Mouse (Mus musculus) kidney, embryonic 14.5 days (tissue): ENCODE measurements around the gene Smyd1. TPM values are rescaled to one million over a fixed set of nuclear protein-coding genes. Genes with fewer than 3 reads are reported as not detected.

Experiments used
- ATAC-seq: fragments of 200-750 bp; cut with Nextera tagmentation; 2 replicates; pipeline ENCODE4 v1.8.0; 2017; ENCODE audit warnings: moderate number of reproducible peaks, mild to moderate bottlenecking, moderate TSS enrichment, moderate library complexity; ENCODE audit not compliant: low FRiP score, low TSS enrichment
- H3K27ac ChIP-seq: fragments of 300-500 bp; sonication (generic); 2 replicates; pipeline ENCODE4 v1.5.1; 2014; ENCODE audit warnings: low read depth, mild to moderate bottlenecking, low read length, moderate library complexity, mixed read lengths
- H3K27me3 ChIP-seq: fragments of 300-500 bp; sonication (generic); 2 replicates; pipeline ENCODE4 v1.6.1; 2014; ENCODE audit warnings: mild to moderate bottlenecking, low read length; ENCODE audit not compliant: control insufficient read depth, insufficient read depth
- H3K36me3 ChIP-seq: fragments of 300-500 bp; sonication (generic); 2 replicates; pipeline ENCODE4 v1.6.1; 2014; ENCODE audit warnings: low read length, mixed read lengths; ENCODE audit not compliant: control insufficient read depth, insufficient read depth
- H3K4me1 ChIP-seq: fragments of 300-500 bp; sonication (generic); 2 replicates; pipeline ENCODE4 v1.6.1; 2014; ENCODE audit warnings: low read length, mixed read lengths; ENCODE audit not compliant: control insufficient read depth, insufficient read depth
- H3K4me2 ChIP-seq: fragments of 300-500 bp; sonication (generic); replicated peaks from 2 replicates; pipeline ENCODE4 v1.6.1; 2014; ENCODE audit warnings: low read depth, mild to moderate bottlenecking, low read length
- H3K4me3 ChIP-seq: fragments of 300-500 bp; sonication (generic); 2 replicates; pipeline ENCODE4 v1.5.1; 2014; ENCODE audit warnings: mild to moderate bottlenecking, low read length
- H3K9ac ChIP-seq: fragments of 300-500 bp; sonication (generic); 2 replicates; pipeline ENCODE4 v1.6.1; 2014; ENCODE audit warnings: low read depth, mild to moderate bottlenecking, low read length, moderate library complexity
- H3K9me3 ChIP-seq: fragments of 300-500 bp; sonication (generic); 2 replicates; pipeline ENCODE4 v1.6.1; 2016; ENCODE audit warnings: low read length; ENCODE audit not compliant: control insufficient read depth
- WGBS: fragments of 180-500 bp; shearing (Covaris S2); extraction: QIAGEN DNeasy Blood & Tissue Kit; methylation state at CpG from one replicate; pipeline ENCODE4 v1.1.7; 2014; 5-methylcytosine and 5-hydroxymethylcytosine counted together
- polyA plus RNA-seq: library from polyadenylated mRNA; unstranded; fragments of >200 nt; fragmentation: Nextera tagmentation; extraction: Ambion mirVana; gene quantifications from 2 replicates; pipeline ENCODE4 v1.2.1, GENCODE M21; 2014

Gene Smyd1
- polyA plus RNA-seq, 1 experiment from 2014 or later, result 0.19 TPM

DNA sequence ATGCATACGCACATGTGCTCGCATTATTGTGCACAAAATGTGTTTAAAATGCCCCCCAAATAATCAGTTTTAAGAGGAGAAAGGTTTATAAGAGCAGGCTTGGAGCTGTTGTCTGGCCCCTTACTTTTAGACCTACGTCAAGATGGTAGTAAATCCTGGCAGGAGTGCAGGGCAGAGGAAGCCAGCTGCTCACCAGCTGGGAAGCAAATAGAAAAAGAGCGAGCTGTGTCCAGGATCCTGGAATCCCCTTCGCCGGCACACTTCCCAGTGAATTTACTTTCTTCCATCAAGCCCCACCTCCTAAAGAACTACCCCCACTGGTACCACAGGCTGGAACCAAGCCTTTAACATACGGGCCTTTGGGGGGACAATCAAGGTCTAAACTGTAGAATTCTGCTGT is 81.2 kb downstream of the Smyd1 start:
- no peaks in the 10 kb centered on the region for H3K36me3 ChIP-seq

DNA sequence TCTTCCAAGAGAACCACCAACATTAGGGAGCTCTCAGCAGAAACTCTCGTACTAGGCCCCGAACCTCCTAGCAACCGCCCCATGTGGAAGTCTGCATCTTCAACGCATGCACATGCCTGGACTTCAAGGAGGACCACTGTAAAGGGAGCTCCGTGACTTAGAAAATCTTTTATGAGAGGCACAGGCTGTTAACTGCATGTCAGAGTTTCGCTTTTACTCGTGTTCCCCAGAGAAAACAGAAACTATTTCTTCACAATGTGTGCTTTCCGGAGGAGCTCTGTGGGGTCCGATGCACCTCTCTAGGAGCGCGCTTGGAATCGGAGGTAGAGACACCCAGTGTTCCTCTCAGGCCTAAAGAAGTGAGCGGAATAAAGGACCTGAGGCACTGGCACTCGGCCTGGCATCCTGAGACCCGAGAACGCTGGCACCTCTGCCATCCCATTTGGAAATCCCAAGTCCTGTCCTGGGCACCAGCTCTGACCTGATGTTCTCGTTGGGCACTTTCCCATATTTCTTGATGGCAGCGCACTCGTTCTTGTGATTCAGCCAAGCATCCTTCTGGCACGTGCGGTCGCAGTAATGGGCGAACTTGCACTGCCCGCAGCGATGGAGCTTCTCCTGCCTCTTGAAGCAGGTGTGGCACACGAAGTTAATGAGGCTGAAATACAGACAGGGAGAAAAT is 82.8 kb downstream of the Smyd1 start:
- Histone ChIP-seq H3K9me3 (no peaks in the 10 kb centered on the region), H3K36me3 (no peaks in the 10 kb centered on the region), H3K4me3 (no peak overlapping the region), H3K9ac (no peak overlapping the region), H3K27ac (no peak overlapping the region), H3K27me3 (no peaks in the 10 kb centered on the region), H3K4me1 (0 out of 2 replicates have a peak, but pooled peaks cover 6% of the 10 kb centered on the region), H3K4me2 (no peak overlapping the region)
- WGBS, result 81% methylated on average over 26 of the region's 26 CpGs
- ATAC-seq, result no peak

More for the DNA sequence above, 81.2 kb downstream of the Smyd1 start:
- 0 out of 2 replicates have a peak, but pooled peaks cover 6% of the 10 kb centered on the region for H3K4me1 ChIP-seq
- no peaks in the 10 kb centered on the region for H3K27me3 ChIP-seq
- H3K9ac ChIP-seq, result no peak overlapping the region
- 70% methylated on average over 7 of the region's 7 CpGs for WGBS
- no peak for ATAC-seq
- no peak overlapping the region for H3K4me3 ChIP-seq
- H3K27ac ChIP-seq, result no peak overlapping the region
- H3K4me2 ChIP-seq, result no peak overlapping the region
- no peaks in the 10 kb centered on the region for H3K9me3 ChIP-seq

DNA sequence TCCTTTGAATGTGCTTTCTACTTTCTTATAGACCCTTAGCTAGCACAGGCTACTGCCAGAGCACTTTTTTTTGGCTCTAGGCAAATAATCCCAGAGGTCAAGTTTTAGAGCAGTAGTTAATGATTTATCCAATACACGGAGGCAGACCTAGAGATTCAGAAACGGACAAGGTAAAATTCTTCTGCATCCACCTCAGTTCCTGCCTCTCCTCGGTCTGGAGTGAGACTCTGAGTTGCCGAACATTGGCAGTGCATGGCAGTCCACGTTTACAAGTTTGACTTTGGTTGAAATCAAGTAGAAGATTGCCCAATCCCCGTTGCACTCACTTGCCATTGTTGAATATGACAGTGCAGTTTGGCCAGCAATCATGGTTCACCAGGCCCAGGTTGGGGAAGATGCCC is 85.0 kb downstream of the Smyd1 start:
- ATAC-seq, result no peak
- no peaks in the 10 kb centered on the region for H3K36me3 ChIP-seq
- H3K9ac ChIP-seq, result no peak overlapping the region
- H3K4me3 ChIP-seq, result no peak overlapping the region
- no peaks in the 10 kb centered on the region for H3K27me3 ChIP-seq
- no peaks in the 10 kb centered on the region for H3K9me3 ChIP-seq
- H3K4me2 ChIP-seq, result no peak overlapping the region
- 71% methylated on average over 6 of the region's 6 CpGs for WGBS
- 0 out of 2 replicates have a peak, but pooled peaks cover 6% of the 10 kb centered on the region for H3K4me1 ChIP-seq
- no peak overlapping the region for H3K27ac ChIP-seq

DNA sequence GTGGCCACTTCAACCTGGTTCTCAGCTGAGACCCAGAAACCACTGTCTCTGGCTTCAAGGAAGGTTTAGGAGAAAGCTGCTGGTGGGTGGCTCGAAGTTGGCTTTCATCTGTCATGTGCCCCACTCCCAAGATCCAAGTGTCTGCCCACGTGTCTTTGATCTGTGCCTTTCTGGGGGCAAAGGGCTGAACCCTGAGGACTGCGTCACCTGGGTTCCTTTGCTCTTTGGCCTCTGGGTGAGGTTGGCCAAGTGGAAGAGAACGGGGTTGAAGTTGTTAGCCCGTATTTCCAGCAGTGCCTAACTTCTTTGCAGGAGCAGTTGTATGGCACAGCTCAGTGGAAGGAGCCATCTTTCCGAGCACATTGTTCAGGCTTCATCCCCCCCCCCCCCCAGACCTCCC is 85.5 kb downstream of the Smyd1 start:
- Histone ChIP-seq H3K27me3 (no peaks in the 10 kb centered on the region), H3K4me2 (no peak overlapping the region), H3K4me1 (0 out of 2 replicates have a peak, but pooled peaks cover 6% of the 10 kb centered on the region), H3K27ac (no peak overlapping the region), H3K9ac (no peak overlapping the region), H3K36me3 (no peaks in the 10 kb centered on the region), H3K9me3 (no peaks in the 10 kb centered on the region), H3K4me3 (no peak overlapping the region)
- 77% methylated on average over 6 of the region's 6 CpGs for WGBS
- no peak for ATAC-seq

DNA sequence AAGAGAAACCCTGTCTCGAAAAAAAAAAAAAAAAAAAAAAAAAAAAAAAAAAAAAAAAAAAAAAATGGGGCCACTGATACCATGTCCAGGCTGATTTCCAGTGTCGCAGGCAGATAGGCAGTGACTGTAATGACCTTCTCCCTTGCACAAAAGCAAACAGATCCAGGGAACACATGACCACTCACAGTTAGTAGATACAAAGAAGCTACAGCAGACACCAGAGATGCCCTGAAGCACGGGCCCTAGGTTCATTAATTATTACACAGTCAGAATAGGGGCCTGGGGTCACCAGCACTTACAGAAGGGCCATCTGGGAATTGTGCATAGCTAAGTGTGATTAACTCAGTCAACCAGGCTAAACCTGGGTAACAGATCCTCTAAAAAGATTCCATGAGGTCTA is 86.1 kb downstream of the Smyd1 start:
- Histone ChIP-seq H3K9me3 (no peaks in the 10 kb centered on the region), H3K27me3 (no peaks in the 10 kb centered on the region), H3K36me3 (no peaks in the 10 kb centered on the region), H3K4me2 (no peak overlapping the region), H3K9ac (no peak overlapping the region), H3K4me3 (no peak overlapping the region), H3K27ac (no peak overlapping the region), H3K4me1 (0 out of 2 replicates have a peak, but pooled peaks cover 6% of the 10 kb centered on the region)
- ATAC-seq, result no peak
- 61% methylated on average over 3 of the region's 3 CpGs for WGBS

DNA sequence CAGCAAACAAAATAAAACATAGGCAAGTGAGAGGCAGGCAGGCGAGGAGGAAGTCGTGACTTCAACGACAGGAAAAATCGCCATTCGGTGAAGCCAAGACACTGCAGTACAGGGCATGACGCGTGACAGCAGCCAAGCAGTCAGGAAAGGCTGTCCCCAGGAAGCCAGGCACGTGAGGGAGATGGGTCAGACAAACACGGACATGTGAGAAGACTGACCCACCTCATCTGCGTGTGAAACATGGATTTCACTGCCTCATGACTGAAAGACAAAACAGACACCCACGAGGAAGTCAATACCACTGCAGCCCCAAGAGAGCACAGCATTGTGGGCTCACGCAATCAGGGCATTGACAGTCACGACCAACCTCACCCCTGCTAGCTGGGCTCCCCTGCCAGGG is 86.9 kb downstream of the Smyd1 start:
- 0 out of 2 replicates have a peak, but pooled peaks cover 6% of the 10 kb centered on the region for H3K4me1 ChIP-seq
- no peaks in the 10 kb centered on the region for H3K27me3 ChIP-seq
- H3K36me3 ChIP-seq, result no peaks in the 10 kb centered on the region
- H3K9me3 ChIP-seq, result no peaks in the 10 kb centered on the region
- ATAC-seq, result no peak
- no peak overlapping the region for H3K27ac ChIP-seq
- 72% methylated on average over 13 of the region's 13 CpGs for WGBS
- no peak overlapping the region for H3K9ac ChIP-seq
- no peak overlapping the region for H3K4me3 ChIP-seq
- H3K4me2 ChIP-seq, result no peak overlapping the region

DNA sequence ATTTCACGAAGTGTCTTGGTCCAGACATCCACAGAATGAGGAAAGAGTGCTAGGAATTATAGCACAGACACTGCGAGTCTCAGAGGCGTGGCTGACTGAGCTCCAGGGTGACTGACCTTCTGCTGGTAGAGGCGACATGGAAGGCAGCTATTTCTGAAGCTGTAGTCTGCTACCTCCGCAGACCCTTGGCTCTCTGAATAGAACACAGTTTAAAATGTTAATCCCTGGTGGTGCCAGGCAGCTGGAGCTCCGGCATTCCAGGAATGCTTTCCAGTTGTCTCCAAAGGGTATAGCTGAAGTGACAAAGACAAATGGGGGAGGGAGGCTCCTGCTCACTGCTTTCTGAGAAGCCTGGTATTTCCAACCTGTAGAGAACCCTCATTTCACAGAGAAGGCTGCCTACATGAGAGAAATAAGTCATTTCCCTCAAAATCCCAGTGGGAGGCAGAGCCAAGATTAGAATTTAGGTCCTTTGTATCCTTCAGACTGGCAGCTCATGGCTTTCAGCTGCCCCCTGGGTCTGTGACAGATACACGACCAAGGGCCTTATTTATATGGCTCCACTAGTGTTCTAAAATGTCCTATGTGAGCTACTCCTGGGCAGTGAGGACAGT is 94.8 kb downstream of the Smyd1 start:
- Histone ChIP-seq H3K9ac (no peak overlapping the region), H3K4me3 (no peak overlapping the region), H3K4me1 (no peaks in the 10 kb centered on the region; the same call in 1 of the 2 replicates), H3K9me3 (no peaks in the 10 kb centered on the region), H3K4me2 (no peak overlapping the region), H3K27me3 (no peaks in the 10 kb centered on the region), H3K27ac (no peak overlapping the region), H3K36me3 (no peaks in the 10 kb centered on the region)
- 14% methylated on average over 7 of the region's 7 CpGs for WGBS
- ATAC-seq, result no peak; the same call in 1 of the 2 replicates

DNA sequence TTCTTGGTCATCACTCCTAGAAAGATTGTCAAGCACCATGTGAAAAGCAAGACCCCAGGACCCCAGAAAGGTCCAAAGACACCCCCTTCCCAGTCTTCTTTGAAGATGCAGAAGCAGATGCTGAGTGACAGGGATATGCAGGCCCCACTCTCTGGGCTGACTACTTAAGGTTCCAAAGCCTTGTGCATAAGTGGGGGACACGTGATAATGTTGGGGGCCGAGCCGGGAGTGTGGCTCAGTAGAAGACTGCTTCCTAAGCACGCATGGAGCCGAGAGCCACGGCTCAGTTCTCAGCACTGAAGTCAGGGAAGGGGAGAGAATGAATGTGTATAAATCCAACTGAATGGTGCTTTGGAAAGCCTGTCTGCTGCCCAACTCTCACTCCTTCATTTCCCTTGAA is 95.5 kb downstream of the Smyd1 start:
- H3K27ac ChIP-seq, result no peak overlapping the region
- no peak overlapping the region for H3K4me2 ChIP-seq
- no peaks in the 10 kb centered on the region for H3K27me3 ChIP-seq
- H3K9me3 ChIP-seq, result no peaks in the 10 kb centered on the region
- no peak overlapping the region for H3K9ac ChIP-seq
- H3K4me3 ChIP-seq, result no peak overlapping the region
- no peaks in the 10 kb centered on the region for H3K36me3 ChIP-seq
- no peaks in the 10 kb centered on the region; the same call in 1 of the 2 replicates for H3K4me1 ChIP-seq
- 54% methylated on average over 6 of the region's 6 CpGs for WGBS
- no peak for ATAC-seq

DNA sequence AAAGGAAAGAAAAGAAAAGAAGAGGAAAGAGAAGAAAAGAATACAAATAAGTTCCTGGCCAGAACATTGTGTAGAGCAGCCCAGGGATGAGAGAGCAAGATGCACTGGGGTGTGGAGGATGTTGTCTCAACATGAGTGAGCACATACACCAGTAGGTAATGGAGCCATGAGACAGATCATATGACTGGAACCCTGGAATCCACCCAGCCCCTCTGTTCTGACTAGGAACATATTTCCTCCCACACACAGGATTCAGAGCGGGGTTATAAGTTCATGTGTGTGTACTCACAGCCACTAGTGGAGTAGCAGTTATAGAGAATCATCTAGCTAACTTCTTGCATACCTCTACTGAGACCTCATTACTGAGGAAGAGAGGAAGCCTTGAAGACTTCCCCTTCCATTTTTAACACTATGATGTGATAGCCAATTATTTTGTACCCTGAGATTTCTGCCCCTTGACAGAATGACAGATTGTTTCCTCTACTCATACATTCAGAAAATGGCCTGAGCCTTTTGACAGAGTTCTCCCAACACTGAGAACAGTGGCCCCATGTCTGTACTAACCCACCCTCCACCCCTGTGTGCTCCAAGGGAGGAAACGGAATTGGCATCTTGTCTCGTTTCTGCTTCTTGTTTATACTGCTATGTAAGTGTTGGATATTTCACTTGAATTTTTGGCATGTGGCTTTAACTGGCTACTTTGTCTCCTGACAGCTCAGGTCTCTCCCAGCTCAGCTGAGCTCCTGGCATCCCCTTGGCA is 97.7 kb downstream of the Smyd1 start:
- peak; percentile 62; the same call in 1 of the 2 replicates for ATAC-seq
- H3K27ac ChIP-seq, result no peak overlapping the region
- H3K4me1 ChIP-seq, result no peaks in the 10 kb centered on the region; the same call in 1 of the 2 replicates
- H3K36me3 ChIP-seq, result no peaks in the 10 kb centered on the region
- no peaks in the 10 kb centered on the region for H3K27me3 ChIP-seq
- H3K9me3 ChIP-seq, result no peaks in the 10 kb centered on the region
- 57% methylated on average over 3 of the region's 3 CpGs for WGBS
- no peak overlapping the region for H3K9ac ChIP-seq
- no peak overlapping the region for H3K4me2 ChIP-seq
- H3K4me3 ChIP-seq, result no peak overlapping the region
